Mouse (Mus musculus): ENCODE measurements around the gene Sinhcaf. TPM values are rescaled to one million over a fixed set of nuclear protein-coding genes. Genes with fewer than 3 reads are reported as not detected.

The Sinhcaf gene
- polyA plus RNA-seq, 1 experiment from 2014 or later = 187 TPM

GRCm38 (mm10) chr6:148972059-148972848, 26.0 kb upstream of the Sinhcaf start:
- no peak overlapping the region for H3K4me2 ChIP-seq
- H3K36me3 ChIP-seq (ENCODE audit: poor library complexity, severe bottlenecking) = no peaks in the 10 kb centered on the region
- no peaks in the 10 kb centered on the region for H3K9me3 ChIP-seq (replicated peaks)
- no peaks in the 10 kb centered on the region for H3K27me3 ChIP-seq
- no peak overlapping the region for H3K4me3 ChIP-seq
- H3K9ac ChIP-seq = no peak overlapping the region
- H3K27ac ChIP-seq = no peak overlapping the region
- ATAC-seq = no peak
- WGBS = 26% methylated on average over 9 of the region's 9 CpGs
- H3K4me1 ChIP-seq = 0 out of 2 replicates have a peak, but pooled peaks cover 6% of the 10 kb centered on the region

DNA sequence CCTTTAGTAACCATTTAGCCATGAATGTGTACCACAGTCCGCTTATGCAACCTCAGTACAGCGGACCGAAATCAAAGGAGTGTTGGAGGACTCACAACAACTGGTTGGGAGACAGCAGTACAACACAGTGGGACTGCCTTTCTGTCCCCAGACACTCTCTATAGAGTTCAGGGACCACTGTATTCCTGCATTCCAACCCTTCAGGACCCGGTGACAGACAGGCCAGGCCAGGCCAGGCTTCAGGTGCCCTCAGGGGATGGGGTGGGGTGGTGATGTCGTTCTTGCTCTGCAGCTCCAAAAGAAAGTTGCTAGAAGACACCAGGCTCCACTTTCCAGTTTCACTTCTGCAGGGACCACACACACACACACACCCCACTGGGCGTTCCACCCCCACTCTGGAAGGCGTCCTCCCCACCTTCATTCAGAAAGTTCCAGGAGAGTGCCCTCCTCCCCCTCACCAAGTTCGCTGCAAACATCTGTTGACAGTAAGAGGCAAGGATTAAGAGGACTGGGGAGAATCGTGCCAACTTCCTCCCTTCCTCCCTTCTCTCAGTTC, 25.2 kb upstream of the Sinhcaf start:
- WGBS = 34% methylated on average over 9 of the region's 9 CpGs
- Histone ChIP-seq H3K9ac (no peak overlapping the region), H3K4me3 (no peak overlapping the region), H3K4me1 (0 out of 2 replicates have a peak, but pooled peaks cover 6% of the 10 kb centered on the region), H3K27ac (no peak overlapping the region), H3K27me3 (no peaks in the 10 kb centered on the region), H3K36me3 (ENCODE audit: poor library complexity, severe bottlenecking) (no peaks in the 10 kb centered on the region), H3K4me2 (no peak overlapping the region), H3K9me3 (replicated peaks) (no peaks in the 10 kb centered on the region)
- ATAC-seq = no peak

- Histone ChIP-seq H3K27me3 (no peaks in the 10 kb centered on the region), H3K9ac (no peak overlapping the region), H3K9me3 (replicated peaks) (no peaks in the 10 kb centered on the region), H3K4me1 (no peaks in the 10 kb centered on the region), H3K36me3 (ENCODE audit: poor library complexity, severe bottlenecking) (no peaks in the 10 kb centered on the region), H3K27ac (no peak overlapping the region), H3K4me3 (no peak overlapping the region), H3K4me2 (no peak overlapping the region)
- WGBS = 50% methylated on average over 1 of the region's 1 CpGs
- no peak for ATAC-seq
Measured at GRCm38 (mm10) chr6:148961285-148961684, 15.0 kb upstream of the Sinhcaf start.

DNA sequence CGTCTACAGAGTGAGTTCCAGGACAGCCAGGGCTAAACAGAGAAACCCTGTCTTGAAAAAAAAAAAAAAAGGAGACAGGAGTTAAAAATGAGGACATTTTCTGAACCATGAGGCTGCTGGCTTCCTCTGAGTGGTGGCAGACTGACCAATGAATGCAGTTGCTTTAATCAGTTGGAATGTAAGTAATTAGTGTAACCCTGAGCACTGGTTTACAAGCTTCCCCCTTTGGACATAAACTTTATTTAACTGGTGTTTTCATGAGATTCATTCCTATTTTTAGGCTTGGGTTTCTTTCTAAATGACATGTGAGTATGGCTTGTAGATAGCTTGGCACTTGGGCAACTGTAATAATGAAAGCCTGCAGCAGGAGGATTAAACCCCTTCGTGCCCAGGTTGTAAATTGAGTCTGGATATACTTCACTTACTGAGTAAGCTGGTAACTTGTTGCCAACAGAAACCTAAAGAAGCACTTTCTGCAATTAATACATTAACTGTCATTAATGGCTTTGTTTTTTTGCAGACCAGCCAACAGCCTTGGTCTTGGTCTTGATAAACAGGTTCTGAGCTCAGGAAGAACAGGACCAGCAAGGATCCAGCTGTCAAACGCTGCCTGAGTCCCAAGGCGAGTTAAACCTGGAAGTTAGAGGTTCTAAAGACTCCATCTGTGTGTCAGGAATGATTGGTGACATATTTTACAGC, 13.4 kb upstream of the Sinhcaf start:
- Histone ChIP-seq H3K4me2 (no peak overlapping the region), H3K4me1 (no peaks in the 10 kb centered on the region), H3K4me3 (no peak overlapping the region), H3K9me3 (replicated peaks) (no peaks in the 10 kb centered on the region), H3K27me3 (no peaks in the 10 kb centered on the region), H3K36me3 (ENCODE audit: poor library complexity, severe bottlenecking) (no peaks in the 10 kb centered on the region), H3K27ac (no peak overlapping the region), H3K9ac (no peak overlapping the region)
- ATAC-seq = no peak
- WGBS = 68% methylated on average over 4 of the region's 4 CpGs

DNA sequence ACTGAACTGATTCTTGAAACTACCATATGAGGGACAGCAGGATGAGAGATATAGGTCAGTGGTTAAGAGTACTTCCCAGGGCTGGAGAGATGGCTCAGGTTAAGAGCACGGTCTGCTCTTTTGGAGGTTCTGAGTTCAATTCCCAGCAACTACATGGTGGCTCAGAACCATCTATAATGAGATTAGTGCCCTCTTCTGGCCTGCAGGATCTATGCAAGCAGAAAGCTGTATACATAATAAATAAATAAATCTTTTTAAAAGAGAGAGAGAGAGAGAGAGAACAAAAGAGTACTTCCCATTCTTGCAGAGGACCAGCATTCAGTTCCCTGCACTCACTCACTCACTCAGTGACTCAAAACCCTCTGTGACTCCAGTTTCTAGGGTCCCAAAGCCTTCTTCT, 12.4 kb upstream of the Sinhcaf start:
- Histone ChIP-seq H3K27ac (no peak overlapping the region), H3K4me2 (no peak overlapping the region), H3K36me3 (ENCODE audit: poor library complexity, severe bottlenecking) (no peaks in the 10 kb centered on the region), H3K4me1 (no peaks in the 10 kb centered on the region), H3K27me3 (no peaks in the 10 kb centered on the region), H3K4me3 (no peak overlapping the region), H3K9ac (no peak overlapping the region), H3K9me3 (replicated peaks) (no peaks in the 10 kb centered on the region)
- WGBS = 85% methylated on average over 1 of the region's 1 CpGs
- no peak for ATAC-seq

DNA sequence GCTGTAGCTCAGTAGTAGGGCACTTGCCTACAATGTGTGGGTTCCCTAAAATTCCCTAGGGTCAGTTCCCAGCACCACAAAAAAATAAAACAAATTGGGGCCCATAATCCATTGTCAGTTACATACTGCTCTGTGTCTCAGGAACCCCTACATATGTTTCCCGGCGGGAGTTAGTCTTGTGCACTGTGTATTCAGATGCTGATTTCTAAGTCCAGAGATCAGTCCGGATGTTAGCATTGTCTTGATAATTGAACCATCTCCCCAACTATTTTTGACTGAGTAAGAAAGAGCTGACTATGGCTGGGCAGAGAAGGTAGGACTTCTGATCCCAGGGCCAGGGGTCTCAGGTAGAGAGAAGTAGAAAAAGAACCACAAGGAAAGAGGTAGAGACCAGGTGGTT, 10.8 kb upstream of the Sinhcaf start:
- H3K9me3 ChIP-seq (replicated peaks) = no peaks in the 10 kb centered on the region
- 82% methylated on average over 3 of the region's 3 CpGs for WGBS
- H3K27me3 ChIP-seq = no peaks in the 10 kb centered on the region
- no peak for ATAC-seq
- no peak overlapping the region for H3K27ac ChIP-seq
- H3K36me3 ChIP-seq (ENCODE audit: poor library complexity, severe bottlenecking) = no peaks in the 10 kb centered on the region
- H3K9ac ChIP-seq = no peak overlapping the region
- no peaks in the 10 kb centered on the region for H3K4me1 ChIP-seq
- no peak overlapping the region for H3K4me3 ChIP-seq
- no peak overlapping the region for H3K4me2 ChIP-seq

GRCm38 (mm10) chr6:148955641-148956420, 9.6 kb upstream of the Sinhcaf start:
- no peak overlapping the region for H3K4me3 ChIP-seq
- H3K9ac ChIP-seq = no peak overlapping the region
- H3K27ac ChIP-seq = no peak overlapping the region
- no peaks in the 10 kb centered on the region for H3K9me3 ChIP-seq (replicated peaks)
- no peaks in the 10 kb centered on the region for H3K4me1 ChIP-seq
- no peaks in the 10 kb centered on the region for H3K36me3 ChIP-seq (ENCODE audit: poor library complexity, severe bottlenecking)
- H3K27me3 ChIP-seq = no peaks in the 10 kb centered on the region
- no peak overlapping the region for H3K4me2 ChIP-seq
- no peak for ATAC-seq

GRCm38 (mm10) chr6:148946881-148947405, 676 bp upstream of the Sinhcaf start:
- Histone ChIP-seq H3K4me2 (peak overlapping the region; percentile 72), H3K36me3 (ENCODE audit: poor library complexity, severe bottlenecking) (0 out of 2 replicates have a peak, but pooled peaks cover 6% of the 10 kb centered on the region), H3K9ac (peak overlapping the region; percentile 98), H3K4me1 (peaks cover 23% of the 10 kb centered on the region), H3K27me3 (no peaks in the 10 kb centered on the region), H3K27ac (peak overlapping the region; percentile 93; the same call in 1 of the 2 replicates), H3K4me3 (peak overlapping the region; percentile 93), H3K9me3 (replicated peaks) (no peaks in the 10 kb centered on the region)
- ATAC-seq = no peak
- WGBS = 28% methylated on average over 11 of the region's 11 CpGs

GRCm38 (mm10) chr6:148945509-148946408, 508 bp downstream of the Sinhcaf start:
- peak; percentile 31 for ATAC-seq

DNA sequence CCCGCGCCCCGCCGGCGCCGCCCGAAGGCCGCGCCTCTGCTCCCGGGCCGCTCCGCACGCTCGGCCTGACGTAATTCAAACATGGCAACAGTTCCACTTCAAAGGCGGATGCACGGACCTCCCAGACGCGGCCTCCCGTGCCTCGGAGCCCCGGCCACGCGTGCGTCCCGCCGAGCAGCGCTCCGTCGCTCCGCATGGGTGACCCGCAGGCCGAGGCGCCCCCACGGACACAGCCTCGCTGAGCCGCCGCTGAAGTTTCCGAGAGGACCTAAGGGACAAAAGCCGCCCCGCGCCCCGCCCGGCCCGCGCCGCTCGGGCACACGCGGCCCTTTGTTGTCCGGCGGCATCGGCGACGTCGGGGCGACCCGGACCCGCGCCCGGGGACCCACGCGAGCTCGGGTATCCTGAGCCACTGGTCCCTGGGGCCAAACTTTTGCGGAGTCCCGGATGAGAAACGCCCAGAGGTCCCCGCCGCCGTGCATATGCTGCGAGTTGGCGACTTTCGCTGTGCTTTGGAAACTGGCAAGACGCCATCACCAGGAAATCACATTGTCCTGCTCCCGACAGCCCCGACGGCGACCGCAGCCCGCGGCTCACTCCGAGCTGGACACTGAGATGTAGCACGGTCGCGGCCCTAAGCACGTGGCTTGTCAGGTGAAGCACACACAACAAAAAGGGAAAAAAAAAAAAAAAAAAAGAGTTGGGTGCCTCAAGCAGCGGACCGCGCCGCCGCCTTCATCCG, 1.3 kb downstream of the Sinhcaf start:
- peaks cover 30% of the 10 kb centered on the region for H3K4me1 ChIP-seq
- H3K27ac ChIP-seq = peak overlapping the region; percentile 93
- H3K27me3 ChIP-seq = no peaks in the 10 kb centered on the region
- H3K4me2 ChIP-seq = peak overlapping the region; percentile 72
- peak; percentile 68 for ATAC-seq
- H3K9ac ChIP-seq = peak overlapping the region; percentile 98
- under 1% methylated on average over 90 of the region's 92 CpGs for whole genome bisulfite sequencing
- H3K36me3 ChIP-seq (ENCODE audit: poor library complexity, severe bottlenecking) = 0 out of 2 replicates have a peak, but pooled peaks cover 6% of the 10 kb centered on the region
- peak overlapping the region; percentile 93 for H3K4me3 ChIP-seq
- no peaks in the 10 kb centered on the region for H3K9me3 ChIP-seq (replicated peaks)

More at GRCm38 (mm10) chr6:148945509-148946408, 508 bp downstream of the Sinhcaf start:
- H3K27ac ChIP-seq = peak overlapping the region; percentile 93
- under 1% methylated on average over 74 of the region's 75 CpGs for WGBS
- H3K4me3 ChIP-seq = peak overlapping the region; percentile 93
- no peaks in the 10 kb centered on the region for H3K27me3 ChIP-seq
- peaks cover 30% of the 10 kb centered on the region for H3K4me1 ChIP-seq
- H3K9ac ChIP-seq = peak overlapping the region; percentile 98
- peak overlapping the region; percentile 72 for H3K4me2 ChIP-seq
- H3K9me3 ChIP-seq (replicated peaks) = no peaks in the 10 kb centered on the region
- 0 out of 2 replicates have a peak, but pooled peaks cover 6% of the 10 kb centered on the region for H3K36me3 ChIP-seq (ENCODE audit: poor library complexity, severe bottlenecking)
